Mouse (Mus musculus): ENCODE measurements around the gene Cacna1d.

GRCm38 (mm10) chr14:30358028-30358427, 133.2 kb downstream of the Cacna1d start:
- TF ChIP-seq EP300 (IDR thresholded peaks at IDR 0.05; ENCODE audit: low read depth) (no peak), CTCF (IDR thresholded peaks at IDR 0.05; ENCODE audit: low read depth) (no peak)

Data from heart, postnatal 0 days (tissue).